Mouse (Mus musculus) heart, embryonic 15.5 days (tissue): Measurements from ENCODE around the gene Mrpl54. TPM values are rescaled to one million over a fixed set of nuclear protein-coding genes. Genes with fewer than 3 reads are reported as not detected.

Experiments
- ATAC-seq: fragments of 200-750 bp; cut with Nextera tagmentation; replicated peaks from 2 replicates; pipeline ENCODE4 v1.8.0; 2017; ENCODE audit warnings: low read depth, moderate TSS enrichment; ENCODE audit not compliant: insufficient number of reproducible peaks, insufficient read depth, low FRiP score
- H3K27ac ChIP-seq: fragments of 300-500 bp; sonication (generic); 2 replicates; pipeline ENCODE4 v1.5.1; 2015; ENCODE audit warnings: mild to moderate bottlenecking, inconsistent platforms
- H3K27me3 ChIP-seq: fragments of 300-500 bp; sonication (generic); 2 replicates; pipeline ENCODE4 v1.6.1; 2015; ENCODE audit warnings: inconsistent platforms
- H3K36me3 ChIP-seq: fragments of 300-500 bp; sonication (generic); 2 replicates; pipeline ENCODE4 v1.6.1; 2015; ENCODE audit warnings: mild to moderate bottlenecking, inconsistent platforms
- H3K4me1 ChIP-seq: fragments of 300-500 bp; sonication (generic); replicated peaks from 2 replicates; pipeline ENCODE4 v1.6.1; 2015; ENCODE audit warnings: inconsistent platforms
- H3K4me2 ChIP-seq: fragments of 300-500 bp; sonication (generic); 2 replicates; pipeline ENCODE4 v1.6.1; 2015; ENCODE audit warnings: inconsistent platforms, mild to moderate bottlenecking, moderate library complexity
- H3K4me3 ChIP-seq: fragments of 300-500 bp; sonication (generic); 2 replicates; pipeline ENCODE4 v1.5.1; 2015; ENCODE audit warnings: mild to moderate bottlenecking, inconsistent platforms
- H3K9ac ChIP-seq: fragments of 300-500 bp; sonication (generic); 2 replicates; pipeline ENCODE4 v1.6.1; 2015; ENCODE audit warnings: mild to moderate bottlenecking, inconsistent platforms
- H3K9me3 ChIP-seq: fragments of 300-500 bp; sonication (generic); replicated peaks from 2 replicates; pipeline ENCODE4 v1.6.1; 2016; ENCODE audit warnings: inconsistent platforms
- WGBS: fragments of 180-500 bp; shearing (Covaris S2); methylation state at CpG from one replicate; pipeline ENCODE4 v1.1.7; 2015; ENCODE audit warnings: mixed read lengths; 5-methylcytosine and 5-hydroxymethylcytosine counted together
- polyA plus RNA-seq: library from polyadenylated mRNA; unstranded; fragments of >200 nt; fragmentation: Nextera tagmentation; extraction: Ambion mirVana; gene quantifications from 2 replicates; pipeline ENCODE4 v1.2.1, GENCODE M21; 2015

The Mrpl54 gene
- polyA plus RNA-seq, 1 experiment from 2014 or later = 226 TPM

DNA sequence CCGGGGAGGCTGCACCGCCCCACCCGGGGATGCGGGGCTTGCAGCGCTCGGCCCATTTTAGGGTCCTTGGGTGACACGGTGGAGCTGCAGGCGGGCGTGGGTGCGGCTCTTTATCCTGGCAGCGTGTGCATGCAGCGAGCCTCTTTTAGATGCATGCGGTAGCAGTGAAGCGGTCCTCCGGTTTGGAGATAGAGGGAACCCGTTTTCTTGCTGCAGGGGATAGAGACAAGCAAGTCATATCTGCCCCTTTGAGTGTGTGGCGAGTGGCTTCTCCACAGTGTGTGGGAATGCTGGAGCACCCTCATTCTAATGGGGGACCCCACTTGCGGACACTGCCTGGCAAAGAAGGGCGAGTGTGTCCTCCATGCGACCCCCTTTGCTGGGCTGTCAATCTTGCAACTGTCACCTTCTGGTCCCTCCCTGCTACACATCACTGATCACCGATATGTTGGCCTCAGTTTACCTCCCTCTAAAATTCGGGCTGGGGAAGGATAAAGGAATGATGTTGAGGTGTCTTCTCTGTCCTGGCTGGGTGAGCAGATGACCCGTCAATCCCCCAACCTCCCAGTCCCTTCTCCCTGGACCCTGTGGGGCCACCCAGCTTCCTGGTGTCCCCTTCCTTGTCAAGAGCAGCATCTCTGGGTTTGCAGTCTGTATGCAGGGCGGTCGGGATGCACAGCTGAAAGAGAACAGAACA lies 26.7 kb upstream of the Mrpl54 start:
- WGBS = 3% methylated on average over 25 of the region's 25 CpGs
- H3K36me3 ChIP-seq = no peaks in the 10 kb centered on the region
- H3K9ac ChIP-seq = peak overlapping the region; percentile 87
- no peaks in the 10 kb centered on the region for H3K9me3 ChIP-seq
- H3K4me2 ChIP-seq = peak overlapping the region; percentile 93
- ATAC-seq = no peak
- H3K4me1 ChIP-seq = peaks cover 57% of the 10 kb centered on the region
- H3K27me3 ChIP-seq = peaks cover 21% of the 10 kb centered on the region
- peak overlapping the region; percentile 71 for H3K4me3 ChIP-seq
- peak overlapping the region; percentile 88 for H3K27ac ChIP-seq

DNA sequence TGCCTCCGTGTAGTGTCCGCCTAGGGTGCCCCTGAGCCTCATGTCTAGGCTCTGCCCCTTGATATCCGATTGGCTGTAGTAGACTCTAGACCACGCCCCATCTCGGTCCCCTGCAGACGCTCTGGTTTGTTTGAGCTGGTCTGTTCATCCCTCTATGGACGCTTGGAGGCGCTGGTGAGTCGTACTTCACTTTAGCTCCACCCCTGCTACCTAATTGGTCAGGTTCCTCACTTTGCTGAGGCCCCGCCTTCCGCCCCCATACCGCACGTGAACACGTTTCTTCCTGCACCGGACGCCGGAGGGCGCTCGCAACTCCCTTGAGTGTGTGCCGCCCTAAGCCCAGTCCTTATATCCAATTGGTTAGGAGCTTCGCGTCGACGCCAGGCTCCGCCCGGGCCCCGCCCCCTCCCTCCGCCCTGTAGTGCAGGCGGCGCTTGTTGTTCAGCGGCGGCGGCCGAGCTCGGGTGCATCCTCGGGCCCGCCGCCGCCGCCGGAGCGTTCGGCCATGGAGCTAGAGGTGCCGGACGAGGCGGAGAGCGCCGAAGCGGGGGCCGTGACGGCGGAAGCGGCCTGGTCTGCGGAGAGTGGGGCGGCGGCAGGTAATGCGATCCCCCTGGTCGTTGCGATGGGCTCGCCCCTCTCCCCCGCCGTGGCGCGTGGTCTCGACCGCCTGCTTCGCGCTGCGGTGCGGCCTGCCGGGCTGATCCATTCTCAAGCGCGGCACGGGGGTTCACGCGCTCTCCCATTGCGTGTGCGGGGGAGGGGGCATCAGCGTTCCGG lies 26.0 kb upstream of the Mrpl54 start, which contains the start of gene Pip5k1c:
Pip5k1c (plus strand) TSS at position 410 of the 780 bp plus-strand sequence.
- Histone ChIP-seq H3K27ac (peak within 1 kb of the TSS; percentile 88), H3K9ac (peak within 1 kb of the TSS; percentile 87), H3K36me3 (no peaks in the 10 kb centered on the region), H3K4me1 (peaks cover 49% of the 10 kb centered on the region), H3K9me3 (no peaks in the 10 kb centered on the region), H3K4me2 (peak within 1 kb of the TSS; percentile 93), H3K27me3 (peaks cover 28% of the 10 kb centered on the region), H3K4me3 (peak within 1 kb of the TSS; percentile 71)
- peak; percentile 95 for ATAC-seq
- under 1% methylated on average over 78 of the region's 80 CpGs for WGBS

DNA sequence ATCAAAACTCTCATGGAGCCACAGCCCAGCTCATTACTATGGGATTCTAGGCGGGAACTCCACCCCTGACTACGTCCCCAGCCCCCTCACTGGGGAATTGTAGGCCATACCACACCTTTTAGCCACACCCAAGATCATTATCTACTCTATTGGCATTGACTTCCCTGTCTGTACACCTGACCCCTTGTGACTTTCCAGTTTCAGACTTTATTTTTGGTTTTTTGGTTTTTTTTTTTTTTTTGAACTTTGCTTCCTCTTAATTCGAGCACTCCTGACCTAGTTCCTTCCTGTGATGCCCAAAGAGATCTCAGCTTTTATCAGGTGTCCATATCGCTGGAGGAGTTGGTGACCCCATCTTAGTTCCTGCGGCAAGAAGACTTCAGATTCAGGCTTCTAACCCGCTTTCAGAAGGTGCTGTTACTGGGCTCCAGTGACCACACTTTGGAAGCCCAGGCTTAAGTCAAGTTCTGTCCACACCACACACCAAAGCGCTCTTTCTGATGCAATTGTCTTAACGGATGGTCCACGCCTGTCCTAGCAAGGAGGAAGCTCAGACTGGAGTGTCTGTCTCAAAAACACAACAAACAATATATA lies 24.9 kb upstream of the Mrpl54 start, which contains the start of gene Tjp3:
Tjp3 (minus strand) TSS at position 71 of the 594 bp plus-strand sequence.
- Histone ChIP-seq H3K36me3 (no peaks in the 10 kb centered on the region), H3K9me3 (no peaks in the 10 kb centered on the region), H3K9ac (no peak within 1 kb of the TSS), H3K27me3 (peaks cover 29% of the 10 kb centered on the region), H3K4me3 (peak within 1 kb of the TSS; percentile 71; the same call in 1 of the 2 replicates), H3K4me1 (peaks cover 43% of the 10 kb centered on the region), H3K4me2 (peak within 1 kb of the TSS; percentile 19; the same call in 1 of the 2 replicates), H3K27ac (peak within 1 kb of the TSS; percentile 7; the same call in 1 of the 2 replicates)
- 61% methylated on average over 9 of the region's 9 CpGs for WGBS
- no peak for ATAC-seq

DNA sequence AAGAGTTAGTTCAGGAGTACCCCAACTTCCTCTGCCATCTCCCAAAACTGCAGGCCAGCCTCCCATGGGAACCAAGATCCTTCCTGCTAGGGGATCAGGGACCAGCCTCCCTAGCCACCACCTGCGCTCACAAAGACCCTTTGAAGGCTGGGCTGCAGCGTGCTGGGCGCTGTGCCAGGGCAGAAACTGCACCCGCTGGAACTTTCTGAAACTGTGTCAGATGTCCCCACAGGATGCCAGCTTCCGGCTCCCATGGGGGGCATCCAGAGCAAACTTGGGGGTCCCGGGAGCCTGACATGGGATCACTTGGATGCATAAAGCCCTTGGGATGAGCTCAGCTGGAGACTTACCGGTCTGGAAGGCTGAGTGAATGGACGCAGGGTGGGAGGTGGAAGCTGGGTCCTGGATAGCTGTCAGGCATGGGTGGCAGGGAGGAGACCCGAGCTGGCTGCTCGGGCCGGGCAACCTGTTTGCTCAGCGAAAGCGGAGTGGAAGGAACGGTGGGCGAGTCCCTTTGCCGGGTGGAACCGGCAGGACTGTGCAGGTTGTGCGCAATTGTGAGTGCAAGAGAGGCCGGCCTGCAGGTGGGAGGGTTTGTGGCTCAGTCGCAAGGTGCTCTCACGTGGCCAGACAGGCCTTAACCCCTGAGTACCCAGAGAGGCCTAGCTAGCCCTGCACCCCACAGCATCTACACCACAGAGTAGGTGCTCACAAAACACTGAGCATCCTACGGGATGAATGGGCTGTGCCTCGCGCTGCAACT lies 24.1 kb upstream of the Mrpl54 start:
- no peaks in the 10 kb centered on the region for H3K9me3 ChIP-seq
- H3K4me1 ChIP-seq = peaks cover 46% of the 10 kb centered on the region
- ATAC-seq = no peak
- peaks cover 29% of the 10 kb centered on the region for H3K27me3 ChIP-seq
- H3K27ac ChIP-seq = peak overlapping the region; percentile 7; the same call in 1 of the 2 replicates
- no peaks in the 10 kb centered on the region for H3K36me3 ChIP-seq
- peak overlapping the region; percentile 19; the same call in 1 of the 2 replicates for H3K4me2 ChIP-seq
- H3K4me3 ChIP-seq = peak overlapping the region; percentile 7; the same call in 1 of the 2 replicates
- 24% methylated on average over 24 of the region's 24 CpGs for WGBS
- no peak overlapping the region for H3K9ac ChIP-seq

DNA sequence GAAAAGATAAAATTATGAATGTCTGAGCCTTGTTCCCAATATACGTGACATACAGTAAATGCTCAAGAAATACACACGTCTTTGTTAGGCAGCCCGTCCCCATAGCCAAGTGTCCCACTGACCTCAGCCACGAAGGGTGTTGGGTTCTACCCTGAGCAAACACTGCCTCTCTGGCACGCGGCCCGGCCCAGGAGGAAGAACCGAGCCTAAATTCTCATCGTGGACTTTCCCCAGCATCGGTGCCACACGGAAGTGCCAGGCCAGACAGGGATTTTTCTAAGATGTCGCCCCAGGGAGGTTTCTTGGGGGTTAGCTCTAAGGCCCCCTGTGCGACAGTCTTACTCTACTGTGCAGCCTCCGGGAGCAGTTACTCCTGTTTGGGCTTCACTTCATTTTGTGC lies 23.1 kb upstream of the Mrpl54 start:
- Histone ChIP-seq H3K9me3 (no peaks in the 10 kb centered on the region), H3K36me3 (no peaks in the 10 kb centered on the region), H3K27ac (no peak overlapping the region), H3K4me3 (no peak overlapping the region), H3K9ac (no peak overlapping the region), H3K4me2 (no peak overlapping the region), H3K27me3 (peaks cover 35% of the 10 kb centered on the region), H3K4me1 (peaks cover 43% of the 10 kb centered on the region)
- ATAC-seq = no peak
- WGBS = 58% methylated on average over 14 of the region's 14 CpGs

DNA sequence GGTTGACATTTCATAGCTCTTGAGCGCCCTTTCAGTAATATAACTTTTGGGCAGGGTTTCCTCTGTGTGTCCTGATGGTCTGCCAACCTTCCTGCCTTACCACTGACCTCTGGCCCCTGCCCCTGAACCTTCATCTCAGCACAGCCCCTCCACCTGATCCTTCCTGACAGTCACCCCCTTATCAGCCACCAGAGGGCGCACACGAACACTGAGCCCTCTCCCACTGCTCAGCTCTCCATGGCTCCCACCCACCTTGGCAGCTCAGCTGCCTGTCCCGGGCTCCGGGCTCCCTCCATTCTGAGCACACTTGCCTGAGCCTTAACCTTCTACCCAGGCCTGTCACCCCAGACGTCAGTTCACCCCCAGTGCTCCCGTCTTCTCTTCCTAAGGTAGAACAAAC lies 22.5 kb upstream of the Mrpl54 start:
- Histone ChIP-seq H3K4me1 (peaks cover 39% of the 10 kb centered on the region), H3K9me3 (no peaks in the 10 kb centered on the region), H3K27ac (no peak overlapping the region), H3K4me3 (no peak overlapping the region), H3K27me3 (peaks cover 40% of the 10 kb centered on the region), H3K36me3 (no peaks in the 10 kb centered on the region), H3K4me2 (no peak overlapping the region), H3K9ac (no peak overlapping the region)
- ATAC-seq = no peak
- 2% methylated on average over 7 of the region's 7 CpGs for WGBS

DNA sequence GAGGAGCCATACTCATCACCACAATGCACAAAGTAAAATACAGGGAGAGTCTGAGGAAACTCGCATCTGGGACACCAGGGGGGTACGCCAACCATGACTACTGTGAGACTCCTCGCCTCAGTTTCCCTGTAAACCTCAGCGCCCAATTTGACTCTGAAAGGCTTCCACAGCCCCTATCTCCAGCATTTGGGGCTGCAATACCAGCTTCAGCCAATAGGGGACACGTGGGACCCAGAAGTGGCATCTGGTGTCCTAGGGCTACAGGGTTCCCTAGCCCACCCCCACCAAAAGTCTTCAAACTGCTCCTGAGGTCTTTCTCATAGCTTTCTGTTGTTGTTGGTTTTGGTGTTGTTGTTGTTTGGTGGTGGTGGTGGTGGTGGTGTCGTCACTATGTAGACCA lies 21.9 kb upstream of the Mrpl54 start:
- H3K36me3 ChIP-seq = no peaks in the 10 kb centered on the region
- 30% methylated on average over 6 of the region's 6 CpGs for WGBS
- no peak overlapping the region for H3K4me2 ChIP-seq
- H3K4me3 ChIP-seq = no peak overlapping the region
- no peaks in the 10 kb centered on the region for H3K9me3 ChIP-seq
- ATAC-seq = no peak
- H3K9ac ChIP-seq = no peak overlapping the region
- peaks cover 32% of the 10 kb centered on the region for H3K4me1 ChIP-seq
- H3K27ac ChIP-seq = no peak overlapping the region
- H3K27me3 ChIP-seq = peaks cover 47% of the 10 kb centered on the region

DNA sequence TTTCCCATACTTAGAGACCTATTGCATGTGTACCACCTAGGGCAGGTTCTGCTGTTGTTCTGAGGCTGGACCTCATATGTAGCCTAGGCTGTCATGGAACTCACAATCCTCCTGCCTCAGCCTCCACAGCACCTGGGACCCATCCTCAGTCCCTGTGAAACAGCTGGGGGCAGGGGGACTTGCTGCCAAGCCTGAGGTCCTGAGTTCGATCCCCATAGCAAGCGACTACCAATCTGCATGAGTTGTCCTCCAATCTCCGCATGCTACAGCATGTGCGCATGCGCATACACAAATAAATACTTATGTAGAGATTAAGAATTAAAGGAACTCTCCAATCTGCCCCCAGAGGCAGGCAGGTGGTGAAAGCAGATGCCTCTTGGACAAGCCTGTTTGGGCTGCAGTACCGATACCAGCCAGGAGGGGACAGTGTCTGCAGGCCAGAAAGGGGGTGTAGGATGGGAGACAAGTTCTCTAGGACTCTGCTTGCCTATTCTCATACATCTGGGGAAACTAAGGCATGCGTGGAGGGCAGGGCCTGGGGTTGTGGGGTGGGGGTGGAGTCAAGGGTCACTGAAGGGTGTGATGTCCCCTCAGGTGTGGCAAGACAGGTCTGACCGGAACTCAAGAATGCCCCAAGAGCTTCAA lies 20.9 kb upstream of the Mrpl54 start:
- 57% methylated on average over 8 of the region's 8 CpGs for WGBS
- no peak overlapping the region for H3K4me2 ChIP-seq

DNA sequence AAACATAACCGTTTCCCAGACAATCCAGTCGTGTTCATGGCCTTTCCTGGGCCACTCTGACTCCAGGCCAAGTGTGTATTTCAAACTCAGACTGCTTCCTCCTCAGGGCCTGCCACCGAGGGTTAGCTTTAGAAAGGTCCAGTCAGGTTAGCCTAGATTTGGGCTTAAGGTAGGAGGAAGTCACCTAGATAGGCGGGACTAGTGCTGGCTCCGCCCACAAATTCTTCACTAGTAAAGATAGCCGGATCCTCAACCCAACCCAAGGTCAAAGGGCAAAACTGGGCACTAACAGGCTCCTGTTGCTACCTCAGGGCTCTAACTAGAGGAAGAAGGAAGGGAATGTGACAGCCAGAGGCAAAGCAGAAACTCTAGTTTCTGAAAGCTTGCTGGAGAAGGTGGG lies 19.9 kb upstream of the Mrpl54 start:
- Histone ChIP-seq H3K36me3 (no peaks in the 10 kb centered on the region), H3K27ac (no peak overlapping the region), H3K27me3 (peaks cover 64% of the 10 kb centered on the region), H3K9me3 (no peaks in the 10 kb centered on the region), H3K4me3 (no peak overlapping the region), H3K4me2 (no peak overlapping the region), H3K4me1 (peaks cover 27% of the 10 kb centered on the region), H3K9ac (no peak overlapping the region)
- ATAC-seq = no peak
- 38% methylated on average over 6 of the region's 6 CpGs for WGBS

More for the DNA sequence above, 20.9 kb upstream of the Mrpl54 start:
- Histone ChIP-seq H3K27me3 (peaks cover 57% of the 10 kb centered on the region), H3K4me3 (no peak overlapping the region), H3K4me1 (peaks cover 28% of the 10 kb centered on the region), H3K27ac (no peak overlapping the region), H3K36me3 (no peaks in the 10 kb centered on the region), H3K9ac (no peak overlapping the region), H3K9me3 (no peaks in the 10 kb centered on the region)
- ATAC-seq = no peak

DNA sequence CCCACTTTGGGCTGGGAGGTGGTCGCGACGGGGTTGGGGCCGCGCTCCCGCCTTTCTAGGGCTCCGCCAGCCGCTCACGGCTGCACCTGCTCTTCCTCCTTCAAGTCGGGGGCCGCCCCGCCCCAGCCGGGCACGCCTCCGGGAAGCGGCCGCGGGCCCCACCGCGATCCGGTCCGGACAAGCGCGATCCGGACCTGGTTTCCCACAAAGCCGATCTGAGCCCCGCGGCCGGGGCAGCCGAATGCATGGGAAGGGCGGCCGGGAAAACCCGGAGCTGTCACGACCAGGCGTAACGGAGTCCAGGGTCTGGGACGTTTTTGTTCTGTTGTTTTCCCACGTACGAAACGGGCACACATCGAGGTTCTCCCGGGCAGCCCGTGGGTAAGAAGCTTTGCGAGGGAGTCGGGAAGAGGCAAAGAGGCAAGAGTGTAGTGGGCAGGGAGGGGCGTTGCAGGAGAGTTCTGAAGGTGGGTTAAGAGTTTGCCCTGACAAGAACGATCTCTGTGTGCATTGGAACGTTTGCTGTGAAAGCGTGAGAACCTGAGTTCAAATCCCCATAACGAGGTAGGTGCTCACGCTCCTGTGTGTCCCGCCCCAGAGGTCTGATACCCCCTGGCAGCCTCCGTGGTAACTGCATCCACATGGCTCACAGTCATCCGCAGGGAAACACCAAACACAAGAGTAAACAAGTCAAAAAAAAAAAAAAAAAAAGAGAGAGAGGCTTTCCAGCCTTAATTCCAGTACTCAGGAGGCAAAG lies 19.1 kb upstream of the Mrpl54 start:
- H3K36me3 ChIP-seq = no peaks in the 10 kb centered on the region
- peaks cover 65% of the 10 kb centered on the region for H3K27me3 ChIP-seq
- peaks cover 21% of the 10 kb centered on the region for H3K4me1 ChIP-seq
- no peak overlapping the region for H3K27ac ChIP-seq
- H3K4me3 ChIP-seq = peak overlapping the region; percentile 55
- peak overlapping the region; percentile 51 for H3K9ac ChIP-seq
- no peaks in the 10 kb centered on the region for H3K9me3 ChIP-seq
- WGBS = 2% methylated on average over 54 of the region's 54 CpGs
- peak overlapping the region; percentile 89 for H3K4me2 ChIP-seq
- peak; percentile 63 for ATAC-seq
